Mouse (Mus musculus): Measurements from ENCODE around the gene Gnaq. TPM values are rescaled to one million over a fixed set of nuclear protein-coding genes. Genes with fewer than 3 reads are reported as not detected.
A peak's percentile ranks its signal among the peaks of the same experiment; 100 is the strongest.

Gnaq gene
- polyA plus RNA-seq, 1 experiment from 2014 or later: 10.1 TPM

- Histone ChIP-seq H3K27me3 (ENCODE audit: control insufficient read depth, insufficient read depth, low read length) (no peaks in the 10 kb centered on the region), H3K9ac (ENCODE audit: low read length) (no peak overlapping the region), H3K36me3 (ENCODE audit: control insufficient read depth, insufficient read depth, low read length) (no peaks in the 10 kb centered on the region), H3K4me3 (ENCODE audit: control insufficient read depth in 1 of 2, insufficient read depth in 1 of 2, low read depth in 1 of 2, low read length in 2 of 2) (no peak overlapping the region), H3K4me2 (ENCODE audit: low read length) (no peak overlapping the region), H3K4me1 (ENCODE audit: control insufficient read depth in 2 of 2, insufficient read depth in 2 of 2, low read length in 2 of 2) (peaks cover 12 to 25% of the 10 kb centered on the region in 2 experiments), H3K9me3 (ENCODE audit: control insufficient read depth, low read length) (no peaks in the 10 kb centered on the region), H3K27ac (replicated peaks in 1 of 2; ENCODE audit: control insufficient read depth in 1 of 2, insufficient read depth in 1 of 2, low read depth in 2 of 2, low read length in 2 of 2) (no peak overlapping the region)
- 91% methylated on average over 6 of the region's 6 CpGs for WGBS
- ATAC-seq (ENCODE audit: insufficient number of reproducible peaks, insufficient read depth, low FRiP score, low read depth): no peak
Observed at GRCm38 (mm10) chr19:16147446-16147845, 14.8 kb downstream of the Gnaq start.

GRCm38 (mm10) chr19:16149094-16149493 is 16.5 kb downstream of the Gnaq start:
- no peaks in the 10 kb centered on the region for H3K36me3 ChIP-seq (ENCODE audit: control insufficient read depth, insufficient read depth, low read length)
- no peak overlapping the region for H3K27ac ChIP-seq (replicated peaks in 1 of 2; ENCODE audit: control insufficient read depth in 1 of 2, insufficient read depth in 1 of 2, low read depth in 2 of 2, low read length in 2 of 2)
- no peak overlapping the region for H3K4me3 ChIP-seq (ENCODE audit: control insufficient read depth in 1 of 2, insufficient read depth in 1 of 2, low read depth in 1 of 2, low read length in 2 of 2)
- H3K9me3 ChIP-seq (ENCODE audit: control insufficient read depth, low read length): no peaks in the 10 kb centered on the region
- 61% methylated on average over 1 of the region's 1 CpGs for WGBS
- ATAC-seq (ENCODE audit: insufficient number of reproducible peaks, insufficient read depth, low FRiP score, low read depth): no peak
- H3K4me1 ChIP-seq (ENCODE audit: control insufficient read depth in 2 of 2, insufficient read depth in 2 of 2, low read length in 2 of 2): peaks cover 5 to 14% of the 10 kb centered on the region in 2 experiments
- no peak overlapping the region for H3K4me2 ChIP-seq (ENCODE audit: low read length)
- H3K27me3 ChIP-seq (ENCODE audit: control insufficient read depth, insufficient read depth, low read length): no peaks in the 10 kb centered on the region
- no peak overlapping the region for H3K9ac ChIP-seq (ENCODE audit: low read length)

GRCm38 (mm10) chr19:16150328-16150727 is 17.7 kb downstream of the Gnaq start:
- H3K36me3 ChIP-seq (ENCODE audit: control insufficient read depth, insufficient read depth, low read length): no peaks in the 10 kb centered on the region
- H3K9me3 ChIP-seq (ENCODE audit: control insufficient read depth, low read length): no peaks in the 10 kb centered on the region
- H3K4me1 ChIP-seq (ENCODE audit: control insufficient read depth in 2 of 2, insufficient read depth in 2 of 2, low read length in 2 of 2): peaks cover 10 to 23% of the 10 kb centered on the region in 2 experiments
- H3K4me3 ChIP-seq (ENCODE audit: control insufficient read depth in 1 of 2, insufficient read depth in 1 of 2, low read depth in 1 of 2, low read length in 2 of 2): no peak overlapping the region
- WGBS: 47% methylated on average over 7 of the region's 7 CpGs
- H3K9ac ChIP-seq (ENCODE audit: low read length): no peak overlapping the region
- ATAC-seq (ENCODE audit: insufficient number of reproducible peaks, insufficient read depth, low FRiP score, low read depth): no peak
- no peak overlapping the region for H3K4me2 ChIP-seq (ENCODE audit: low read length)
- no peak overlapping the region for H3K27ac ChIP-seq (replicated peaks in 1 of 2; ENCODE audit: control insufficient read depth in 1 of 2, insufficient read depth in 1 of 2, low read depth in 2 of 2, low read length in 2 of 2)
- no peaks in the 10 kb centered on the region for H3K27me3 ChIP-seq (ENCODE audit: control insufficient read depth, insufficient read depth, low read length)

GRCm38 (mm10) chr19:16153851-16154250 is 21.2 kb downstream of the Gnaq start:
- 88% methylated on average over 3 of the region's 3 CpGs for WGBS
- Histone ChIP-seq H3K4me2 (ENCODE audit: low read length) (no peak overlapping the region), H3K9ac (ENCODE audit: low read length) (no peak overlapping the region), H3K36me3 (ENCODE audit: control insufficient read depth, insufficient read depth, low read length) (no peaks in the 10 kb centered on the region), H3K4me3 (ENCODE audit: control insufficient read depth in 1 of 2, insufficient read depth in 1 of 2, low read depth in 1 of 2, low read length in 2 of 2) (no peak overlapping the region), H3K27me3 (ENCODE audit: control insufficient read depth, insufficient read depth, low read length) (no peaks in the 10 kb centered on the region), H3K4me1 (ENCODE audit: control insufficient read depth in 2 of 2, insufficient read depth in 2 of 2, low read length in 2 of 2) (peaks cover 11 to 34% of the 10 kb centered on the region in 2 experiments), H3K9me3 (ENCODE audit: control insufficient read depth, low read length) (no peaks in the 10 kb centered on the region), H3K27ac (replicated peaks in 1 of 2; ENCODE audit: control insufficient read depth in 1 of 2, insufficient read depth in 1 of 2, low read depth in 2 of 2, low read length in 2 of 2) (no peak overlapping the region)
- no peak for ATAC-seq (ENCODE audit: insufficient number of reproducible peaks, insufficient read depth, low FRiP score, low read depth)

- H3K4me1 ChIP-seq (ENCODE audit: control insufficient read depth in 2 of 2, insufficient read depth in 2 of 2, low read length in 2 of 2): peaks cover 9 to 30% of the 10 kb centered on the region in 2 experiments
- no peak overlapping the region for H3K4me3 ChIP-seq (ENCODE audit: control insufficient read depth in 1 of 2, insufficient read depth in 1 of 2, low read depth in 1 of 2, low read length in 2 of 2)
- no peak for ATAC-seq (ENCODE audit: insufficient number of reproducible peaks, insufficient read depth, low FRiP score, low read depth)
- no peaks in the 10 kb centered on the region for H3K27me3 ChIP-seq (ENCODE audit: control insufficient read depth, insufficient read depth, low read length)
- H3K4me2 ChIP-seq (ENCODE audit: low read length): no peak overlapping the region
- H3K9me3 ChIP-seq (ENCODE audit: control insufficient read depth, low read length): no peaks in the 10 kb centered on the region
- H3K27ac ChIP-seq (replicated peaks in 1 of 2; ENCODE audit: control insufficient read depth in 1 of 2, insufficient read depth in 1 of 2, low read depth in 2 of 2, low read length in 2 of 2): peak overlapping the region in 1 of 2 experiments; percentile 57; a peak in 1 of 4 replicates
- H3K36me3 ChIP-seq (ENCODE audit: control insufficient read depth, insufficient read depth, low read length): no peaks in the 10 kb centered on the region
- H3K9ac ChIP-seq (ENCODE audit: low read length): no peak overlapping the region
Observed at GRCm38 (mm10) chr19:16154480-16154879, 21.8 kb downstream of the Gnaq start.

- no peak overlapping the region for H3K4me2 ChIP-seq (ENCODE audit: low read length)
- no peak overlapping the region for H3K9ac ChIP-seq (ENCODE audit: low read length)
- peak overlapping the region in 1 of 2 experiments; percentile 12; a peak in 1 of 4 replicates for H3K27ac ChIP-seq (replicated peaks in 1 of 2; ENCODE audit: control insufficient read depth in 1 of 2, insufficient read depth in 1 of 2, low read depth in 2 of 2, low read length in 2 of 2)
- no peak for ATAC-seq (ENCODE audit: insufficient number of reproducible peaks, insufficient read depth, low FRiP score, low read depth)
- no peaks in the 10 kb centered on the region for H3K9me3 ChIP-seq (ENCODE audit: control insufficient read depth, low read length)
- WGBS: 96% methylated on average over 7 of the region's 7 CpGs
- no peak overlapping the region for H3K4me3 ChIP-seq (ENCODE audit: control insufficient read depth in 1 of 2, insufficient read depth in 1 of 2, low read depth in 1 of 2, low read length in 2 of 2)
- peaks cover 19 to 36% of the 10 kb centered on the region in 2 experiments for H3K4me1 ChIP-seq (ENCODE audit: control insufficient read depth in 2 of 2, insufficient read depth in 2 of 2, low read length in 2 of 2)
- no peaks in the 10 kb centered on the region for H3K36me3 ChIP-seq (ENCODE audit: control insufficient read depth, insufficient read depth, low read length)
- H3K27me3 ChIP-seq (ENCODE audit: control insufficient read depth, insufficient read depth, low read length): no peaks in the 10 kb centered on the region
Observed at GRCm38 (mm10) chr19:16157120-16157519, 24.5 kb downstream of the Gnaq start.

GRCm38 (mm10) chr19:16160759-16161158 is 28.1 kb downstream of the Gnaq start:
- H3K9ac ChIP-seq (ENCODE audit: low read length): peak overlapping the region; percentile 13; the same call in 1 of the 2 replicates
- 46% methylated on average over 2 of the region's 2 CpGs for WGBS

GRCm38 (mm10) chr19:16161222-16161621 is 28.6 kb downstream of the Gnaq start:
- H3K36me3 ChIP-seq (ENCODE audit: control insufficient read depth, insufficient read depth, low read length): 0 out of 2 replicates have a peak, but pooled peaks cover 4% of the 10 kb centered on the region
- ATAC-seq (ENCODE audit: insufficient number of reproducible peaks, insufficient read depth, low FRiP score, low read depth): peak; percentile 71; the same call in 1 of the 2 replicates
- H3K9me3 ChIP-seq (ENCODE audit: control insufficient read depth, low read length): no peaks in the 10 kb centered on the region
- 19% methylated on average over 2 of the region's 2 CpGs for WGBS
- no peaks in the 10 kb centered on the region for H3K27me3 ChIP-seq (ENCODE audit: control insufficient read depth, insufficient read depth, low read length)
- peak overlapping the region in 1 of 2 experiments; percentile 6; a peak in 1 of 4 replicates for H3K4me3 ChIP-seq (ENCODE audit: control insufficient read depth in 1 of 2, insufficient read depth in 1 of 2, low read depth in 1 of 2, low read length in 2 of 2)
- peak overlapping the region; percentile 47 for H3K4me2 ChIP-seq (ENCODE audit: low read length)
- H3K4me1 ChIP-seq (ENCODE audit: control insufficient read depth in 2 of 2, insufficient read depth in 2 of 2, low read length in 2 of 2): peaks cover 13 to 24% of the 10 kb centered on the region in 2 experiments
- H3K9ac ChIP-seq (ENCODE audit: low read length): no peak overlapping the region
- peak overlapping the region; percentile 81 to 88 for H3K27ac ChIP-seq (replicated peaks in 1 of 2; ENCODE audit: control insufficient read depth in 1 of 2, insufficient read depth in 1 of 2, low read depth in 2 of 2, low read length in 2 of 2)

More at GRCm38 (mm10) chr19:16160759-16161158, 28.1 kb downstream of the Gnaq start:
- peak overlapping the region; percentile 47 for H3K4me2 ChIP-seq (ENCODE audit: low read length)
- no peak for ATAC-seq (ENCODE audit: insufficient number of reproducible peaks, insufficient read depth, low FRiP score, low read depth)
- no peaks in the 10 kb centered on the region for H3K27me3 ChIP-seq (ENCODE audit: control insufficient read depth, insufficient read depth, low read length)
- peak overlapping the region; percentile 81 to 88 for H3K27ac ChIP-seq (replicated peaks in 1 of 2; ENCODE audit: control insufficient read depth in 1 of 2, insufficient read depth in 1 of 2, low read depth in 2 of 2, low read length in 2 of 2)
- no peaks in the 10 kb centered on the region for H3K9me3 ChIP-seq (ENCODE audit: control insufficient read depth, low read length)
- 0 out of 2 replicates have a peak, but pooled peaks cover 4% of the 10 kb centered on the region for H3K36me3 ChIP-seq (ENCODE audit: control insufficient read depth, insufficient read depth, low read length)
- H3K4me3 ChIP-seq (ENCODE audit: control insufficient read depth in 1 of 2, insufficient read depth in 1 of 2, low read depth in 1 of 2, low read length in 2 of 2): peak overlapping the region in 1 of 2 experiments; percentile 6; a peak in 1 of 4 replicates
- peaks cover 13 to 26% of the 10 kb centered on the region in 2 experiments for H3K4me1 ChIP-seq (ENCODE audit: control insufficient read depth in 2 of 2, insufficient read depth in 2 of 2, low read length in 2 of 2)

Measured in heart, embryonic 14.5 days (tissue).